Mouse (Mus musculus): Measurements from ENCODE around the gene Cpz.

GRCm38 (mm10) chr5:35465966-35466635 is 59.4 kb downstream of the Cpz start:
- TF ChIP-seq CTCF (IDR thresholded peaks at IDR 0.05; ENCODE audit: low read depth) (no peak), EP300 (IDR thresholded peaks at IDR 0.05; ENCODE audit: low read depth) (no peak)

Data from liver, embryonic 14.5 days (tissue).